Mouse (Mus musculus): ENCODE measurements at regions not wholly inside any gene's neighbourhood (a gene's known extent, or its start where the extent isn't known, plus 50 kb on each side); places are given as distances from the start of the nearest gene placed in this dataset.
A peak's percentile ranks its signal among the peaks of the same experiment; 100 is the strongest.

DNA sequence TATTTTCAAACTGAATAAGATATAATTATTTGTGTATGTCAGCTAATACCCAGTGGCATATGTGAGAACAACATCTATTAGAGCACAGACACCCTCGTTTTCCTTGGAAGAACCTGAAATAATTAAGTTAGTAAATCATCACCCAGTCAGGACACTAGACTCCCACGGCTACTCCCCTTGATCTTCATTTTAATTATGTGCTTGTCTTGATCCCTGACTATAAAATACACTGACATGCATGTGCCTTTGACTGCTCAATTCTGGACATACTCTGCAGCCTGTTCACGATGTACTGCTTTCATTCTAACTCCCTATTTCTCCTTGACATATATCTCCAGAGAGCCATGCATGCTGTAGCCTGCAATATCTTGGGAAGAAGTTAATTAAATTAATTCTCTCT, 232.7 kb upstream of the Atxn7l3b start:
- no peaks in the 10 kb centered on the region for H3K36me3 ChIP-seq
- no peak overlapping the region for H3K4me2 ChIP-seq
- peak; percentile 78 for ATAC-seq (ENCODE audit: low read depth)
- H3K9ac ChIP-seq, result no peak overlapping the region
- no peaks in the 10 kb centered on the region for H3K27me3 ChIP-seq
- H3K27ac ChIP-seq (replicated peaks), result no peak overlapping the region
- no peak overlapping the region for H3K4me3 ChIP-seq
- H3K4me1 ChIP-seq (replicated peaks), result no peaks in the 10 kb centered on the region
- WGBS, result 29% methylated on average over 3 of the region's 3 CpGs
- H3K9me3 ChIP-seq, result no peaks in the 10 kb centered on the region

DNA sequence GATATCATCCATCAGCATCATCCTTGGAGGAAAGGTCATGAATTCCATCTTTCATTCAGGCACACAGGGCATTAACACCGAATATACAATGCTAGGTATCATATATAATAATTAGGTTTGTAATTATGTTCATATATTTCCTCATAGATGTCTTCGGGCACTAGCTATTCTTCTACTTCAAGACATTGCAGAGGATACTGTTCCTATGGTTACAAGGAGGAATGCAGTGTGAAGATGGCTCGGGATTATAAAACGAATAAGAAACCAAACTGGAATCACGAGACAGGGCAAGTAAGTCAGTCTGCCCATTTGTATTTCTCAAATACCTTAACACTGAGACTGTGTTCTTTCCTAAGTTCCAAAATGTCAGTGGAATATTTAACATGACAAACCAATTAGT, 231.3 kb upstream of the Atxn7l3b start:
- ATAC-seq (ENCODE audit: low read depth), result peak; percentile 23; the same call in 1 of the 2 replicates

GRCm38 (mm10) chr10:113158988-113159387, 230.2 kb upstream of the Atxn7l3b start:
- H3K27me3 ChIP-seq, result no peaks in the 10 kb centered on the region
- 84% methylated on average over 6 of the region's 6 CpGs for WGBS
- no peak overlapping the region for H3K9ac ChIP-seq
- H3K4me3 ChIP-seq, result no peak overlapping the region
- H3K4me1 ChIP-seq (replicated peaks), result no peaks in the 10 kb centered on the region
- H3K27ac ChIP-seq (replicated peaks), result no peak overlapping the region
- H3K9me3 ChIP-seq, result no peaks in the 10 kb centered on the region
- no peak for ATAC-seq (ENCODE audit: low read depth)
- no peak overlapping the region for H3K4me2 ChIP-seq
- no peaks in the 10 kb centered on the region for H3K36me3 ChIP-seq

More for the DNA sequence above, 231.3 kb upstream of the Atxn7l3b start:
- H3K9ac ChIP-seq, result no peak overlapping the region
- H3K4me1 ChIP-seq (replicated peaks), result no peaks in the 10 kb centered on the region
- H3K4me3 ChIP-seq, result no peak overlapping the region
- H3K4me2 ChIP-seq, result no peak overlapping the region
- WGBS, result 59% methylated on average over 5 of the region's 5 CpGs
- no peaks in the 10 kb centered on the region for H3K36me3 ChIP-seq
- H3K9me3 ChIP-seq, result no peaks in the 10 kb centered on the region
- H3K27me3 ChIP-seq, result no peaks in the 10 kb centered on the region
- H3K27ac ChIP-seq (replicated peaks), result no peak overlapping the region

- WGBS, result 78% methylated on average over 2 of the region's 2 CpGs
- no peaks in the 10 kb centered on the region for H3K4me1 ChIP-seq (replicated peaks)
- no peaks in the 10 kb centered on the region for H3K27me3 ChIP-seq
- H3K36me3 ChIP-seq, result no peaks in the 10 kb centered on the region
- H3K4me2 ChIP-seq, result no peak overlapping the region
- H3K9ac ChIP-seq, result no peak overlapping the region
- ATAC-seq (ENCODE audit: low read depth), result no peak
- no peak overlapping the region for H3K27ac ChIP-seq (replicated peaks)
- H3K9me3 ChIP-seq, result no peaks in the 10 kb centered on the region
- no peak overlapping the region for H3K4me3 ChIP-seq
These were observed 212.8 kb upstream of the Atxn7l3b start for GRCm38 (mm10) chr10:113141606-113142005.

DNA sequence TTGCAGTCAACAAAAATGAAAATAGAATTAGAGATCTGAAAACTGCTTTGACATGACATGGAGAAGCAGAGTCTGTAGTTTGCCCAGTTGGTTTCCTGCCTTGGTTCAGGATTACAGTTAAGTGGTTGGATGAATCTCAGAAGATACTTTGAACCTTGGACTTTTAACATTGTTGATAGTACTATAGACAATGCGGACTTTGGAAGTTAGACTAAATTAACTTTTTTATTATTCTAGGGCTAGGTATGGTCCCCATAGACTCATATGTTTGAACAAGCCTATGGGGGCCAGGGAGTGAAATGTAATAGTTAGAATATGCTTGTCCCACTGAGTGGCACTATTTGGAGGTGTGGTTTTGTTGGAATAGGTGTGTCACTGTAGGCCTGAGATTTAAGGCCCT, 186.2 kb upstream of the Atxn7l3b start:
- H3K4me1 ChIP-seq (replicated peaks), result no peaks in the 10 kb centered on the region
- WGBS, result 91% methylated on average over 1 of the region's 1 CpGs

GRCm38 (mm10) chr10:113105771-113106430, 177.1 kb upstream of the Atxn7l3b start:
- Histone ChIP-seq H3K36me3 (no peaks in the 10 kb centered on the region), H3K4me3 (no peak overlapping the region), H3K27me3 (no peaks in the 10 kb centered on the region), H3K9me3 (no peaks in the 10 kb centered on the region), H3K4me2 (no peak overlapping the region), H3K27ac (replicated peaks) (no peak overlapping the region), H3K4me1 (replicated peaks) (no peaks in the 10 kb centered on the region), H3K9ac (no peak overlapping the region)
- whole genome bisulfite sequencing, result 18% methylated on average over 1 of the region's 1 CpGs
- ATAC-seq (ENCODE audit: low read depth), result no peak

More for the DNA sequence above, 186.2 kb upstream of the Atxn7l3b start:
- no peak overlapping the region for H3K9ac ChIP-seq
- no peak overlapping the region for H3K4me3 ChIP-seq
- no peak overlapping the region for H3K4me2 ChIP-seq
- H3K27me3 ChIP-seq, result no peaks in the 10 kb centered on the region
- H3K9me3 ChIP-seq, result no peaks in the 10 kb centered on the region
- no peaks in the 10 kb centered on the region for H3K36me3 ChIP-seq
- no peak overlapping the region for H3K27ac ChIP-seq (replicated peaks)
- no peak for ATAC-seq (ENCODE audit: low read depth)

- Histone ChIP-seq H3K27ac (replicated peaks) (no peak overlapping the region), H3K4me1 (replicated peaks) (no peaks in the 10 kb centered on the region), H3K4me2 (no peak overlapping the region), H3K4me3 (no peak overlapping the region), H3K36me3 (no peaks in the 10 kb centered on the region), H3K27me3 (no peaks in the 10 kb centered on the region), H3K9ac (no peak overlapping the region), H3K9me3 (no peaks in the 10 kb centered on the region)
- no peak for ATAC-seq (ENCODE audit: low read depth)
- WGBS, result 88% methylated on average over 2 of the region's 2 CpGs
These were observed 176.5 kb upstream of the Atxn7l3b start for GRCm38 (mm10) chr10:113105301-113105700.

Measured in neural tube, embryonic 13.5 days (tissue).